Mouse (Mus musculus) testis, postnatal 10 days (tissue): ENCODE data around the gene Arhgef1.
A peak's percentile ranks its signal among the peaks of the same experiment; 100 is the strongest.

ENCODE experiments used
- DNase-seq: peaks from one replicate; pipeline ENCODE4 v3.0.0; 2021; ENCODE audit warnings: low spot score

Gene Arhgef1

DNA sequence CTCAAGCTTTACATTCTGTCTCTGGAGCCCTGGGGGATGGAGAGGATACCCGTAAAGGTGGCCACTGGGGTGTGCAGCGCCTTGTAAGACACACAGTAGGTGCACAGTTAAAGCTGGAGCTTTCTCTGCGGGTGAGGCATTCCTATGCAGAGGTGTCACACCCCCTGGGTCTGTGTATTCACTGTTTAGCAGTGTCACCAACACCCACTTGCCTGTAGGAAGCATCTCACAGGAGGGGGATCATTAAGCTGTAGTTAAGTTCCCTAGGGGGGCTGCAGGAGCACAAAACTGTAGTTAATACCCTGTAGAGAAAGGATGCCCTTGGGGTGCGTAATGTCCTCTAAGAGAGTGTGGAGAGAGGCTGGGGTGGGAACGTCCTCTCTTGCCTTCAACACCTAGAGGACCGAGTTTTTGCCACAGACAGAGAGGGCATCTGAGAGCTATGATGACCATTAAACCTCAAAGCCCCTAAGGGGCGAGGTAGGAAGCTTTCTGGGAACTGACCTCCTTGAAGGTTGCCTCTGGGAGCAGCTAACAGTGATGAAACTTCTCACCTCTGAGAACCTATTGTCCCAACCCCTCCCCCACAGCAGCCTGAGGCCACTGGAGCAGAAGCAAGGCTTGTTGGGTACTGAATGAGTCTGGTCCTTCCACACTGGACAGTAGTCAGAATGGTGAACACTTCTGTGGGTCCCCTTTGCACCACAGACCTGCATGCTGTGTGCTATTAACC lies 44.8 kb downstream of the Arhgef1 start:
- DNase-seq, result no peak

DNA sequence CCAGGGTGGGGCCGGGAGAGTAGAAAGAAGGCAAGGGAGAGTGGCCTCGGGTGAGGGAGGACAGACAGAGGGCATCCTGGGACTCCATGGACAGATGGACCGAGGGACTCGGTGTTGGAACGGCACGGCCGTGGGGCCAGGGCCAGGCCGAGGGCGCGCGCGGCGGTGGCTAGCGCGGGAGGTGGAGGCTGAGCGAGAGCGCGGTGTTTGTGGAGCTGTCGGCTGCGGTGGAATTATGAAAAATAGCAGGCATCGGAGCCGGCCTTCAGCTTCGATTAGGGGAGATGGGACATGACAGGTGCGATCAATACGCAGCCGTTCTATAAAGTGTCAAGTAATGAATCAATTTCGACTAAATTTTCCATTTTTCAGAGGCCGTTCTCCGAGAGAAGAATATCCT lies 46.1 kb downstream of the Arhgef1 start:
- DNase-seq, result no peak

DNA sequence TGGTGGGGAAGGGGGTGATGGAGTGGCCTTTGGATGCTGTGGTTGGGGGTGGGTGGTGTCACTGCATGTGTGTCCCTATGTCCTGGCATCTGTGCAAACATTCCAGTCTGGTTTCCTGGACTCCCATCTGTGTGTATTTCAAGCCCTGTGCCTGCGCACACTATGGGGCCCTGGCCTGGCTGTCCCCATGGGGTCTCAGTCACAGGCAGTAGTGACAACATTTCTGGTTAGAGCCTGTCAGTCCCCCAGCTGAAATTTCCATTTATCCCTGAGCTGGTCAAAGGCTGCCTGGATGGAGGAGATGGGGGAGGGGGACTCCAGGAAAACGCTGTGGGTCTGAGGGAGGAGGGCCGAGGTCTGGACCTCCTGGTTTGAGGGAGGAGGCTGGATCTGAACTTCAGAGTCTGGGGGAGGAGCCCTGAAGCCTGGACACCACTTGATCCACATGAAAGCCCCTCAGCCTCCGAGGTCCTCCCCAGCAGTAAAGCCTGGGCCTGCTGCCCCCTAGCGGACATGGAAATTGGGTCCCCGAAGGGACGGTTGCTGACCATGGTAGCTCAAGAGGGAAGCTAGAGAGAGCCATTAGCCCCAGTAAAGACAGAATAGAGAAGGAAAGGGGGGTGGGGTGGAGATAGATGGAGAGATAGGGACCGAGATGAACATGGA lies 47.4 kb downstream of the Arhgef1 start:
- DNase-seq, result peak; percentile 91

- DNase-seq, result no peak
These were observed 51.3 kb downstream of the Arhgef1 start for GRCm38 (mm10) chr7:24953966-24954365.

DNA sequence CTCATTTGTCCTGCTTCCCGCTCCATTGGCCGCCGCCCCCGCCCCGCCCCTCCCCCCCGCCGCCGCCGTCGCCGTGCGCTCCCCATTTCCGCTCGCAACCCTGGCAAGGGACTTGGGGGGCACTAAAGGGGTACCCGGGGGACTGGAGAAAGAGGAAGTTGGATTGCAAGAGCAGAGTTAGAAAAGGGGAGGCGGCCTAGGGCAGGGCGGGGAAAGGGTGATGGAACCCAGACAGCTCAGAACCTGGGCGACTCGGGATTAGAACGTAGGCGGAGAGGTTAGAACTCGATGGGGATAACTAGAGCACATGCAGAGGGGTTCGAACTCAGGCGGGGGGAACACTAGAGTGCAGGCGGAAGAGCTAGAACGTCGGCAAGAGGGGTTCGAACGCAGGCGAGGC lies 51.7 kb downstream of the Arhgef1 start:
- DNase-seq, result no peak

- DNase-seq, result no peak
These were observed 52.5 kb downstream of the Arhgef1 start for GRCm38 (mm10) chr7:24955226-24955625.

- DNase-seq, result no peak
These were observed 61.6 kb downstream of the Arhgef1 start for GRCm38 (mm10) chr7:24964288-24964687.

- peak; percentile 89 for DNase-seq
These were observed 62.3 kb downstream of the Arhgef1 start for GRCm38 (mm10) chr7:24964897-24965535.

DNA sequence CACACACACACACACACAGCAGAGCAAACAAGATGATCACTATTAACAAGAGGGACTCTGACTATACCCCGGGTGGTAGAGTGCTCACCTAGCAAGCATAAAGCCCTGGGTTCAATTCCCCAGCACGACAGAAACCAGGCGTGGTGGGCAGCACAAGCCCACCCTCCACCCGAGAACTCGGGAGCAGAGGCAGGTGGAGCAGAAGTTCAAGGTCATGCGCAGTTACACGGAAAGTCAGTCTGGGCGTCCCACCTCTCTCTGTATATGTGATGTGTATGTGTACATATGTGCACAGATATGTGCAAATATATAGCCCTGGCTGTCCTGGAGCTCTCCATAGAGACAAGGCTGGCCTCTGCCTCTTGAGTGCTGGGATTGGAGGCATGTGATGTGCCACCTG lies 65.3 kb downstream of the Arhgef1 start:
- DNase-seq, result no peak

GRCm38 (mm10) chr7:24968463-24968862 lies 65.8 kb downstream of the Arhgef1 start:
- no peak for DNase-seq

GRCm38 (mm10) chr7:24969805-24970204 lies 67.1 kb downstream of the Arhgef1 start:
- DNase-seq, result no peak

DNA sequence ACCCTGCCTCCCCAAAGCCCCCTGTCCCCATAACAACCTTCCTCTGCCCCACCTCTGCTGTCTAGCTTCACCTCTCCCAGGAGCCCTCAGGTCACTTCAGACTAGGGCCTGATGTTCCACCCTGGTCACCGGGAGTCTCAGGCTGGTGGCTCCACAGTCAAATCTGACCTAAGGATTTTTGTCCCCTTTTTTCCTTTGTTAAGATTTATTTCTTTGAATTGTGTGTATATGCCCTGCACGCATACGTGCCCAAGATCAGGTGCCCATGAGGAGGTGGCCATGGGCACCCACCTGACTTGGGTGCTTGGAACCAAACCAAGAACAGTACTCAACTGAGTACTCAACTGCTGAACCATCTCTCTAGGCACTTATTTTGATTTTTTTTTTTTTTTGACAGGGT lies 67.6 kb downstream of the Arhgef1 start:
- DNase-seq, result no peak

GRCm38 (mm10) chr7:24971261-24971971 lies 68.7 kb downstream of the Arhgef1 start:
- DNase-seq, result peak; percentile 69

GRCm38 (mm10) chr7:24971972-24972893 lies 69.5 kb downstream of the Arhgef1 start, which contains the start of gene Rabac1:
Gene Rabac1, minus strand, starts transcription at chr7:24972754.
- peak; percentile 93 for DNase-seq

- no peak for DNase-seq
These were observed 70.5 kb downstream of the Arhgef1 start for GRCm38 (mm10) chr7:24973208-24973607.

GRCm38 (mm10) chr7:24973902-24974301 lies 71.2 kb downstream of the Arhgef1 start:
- no peak for DNase-seq

DNA sequence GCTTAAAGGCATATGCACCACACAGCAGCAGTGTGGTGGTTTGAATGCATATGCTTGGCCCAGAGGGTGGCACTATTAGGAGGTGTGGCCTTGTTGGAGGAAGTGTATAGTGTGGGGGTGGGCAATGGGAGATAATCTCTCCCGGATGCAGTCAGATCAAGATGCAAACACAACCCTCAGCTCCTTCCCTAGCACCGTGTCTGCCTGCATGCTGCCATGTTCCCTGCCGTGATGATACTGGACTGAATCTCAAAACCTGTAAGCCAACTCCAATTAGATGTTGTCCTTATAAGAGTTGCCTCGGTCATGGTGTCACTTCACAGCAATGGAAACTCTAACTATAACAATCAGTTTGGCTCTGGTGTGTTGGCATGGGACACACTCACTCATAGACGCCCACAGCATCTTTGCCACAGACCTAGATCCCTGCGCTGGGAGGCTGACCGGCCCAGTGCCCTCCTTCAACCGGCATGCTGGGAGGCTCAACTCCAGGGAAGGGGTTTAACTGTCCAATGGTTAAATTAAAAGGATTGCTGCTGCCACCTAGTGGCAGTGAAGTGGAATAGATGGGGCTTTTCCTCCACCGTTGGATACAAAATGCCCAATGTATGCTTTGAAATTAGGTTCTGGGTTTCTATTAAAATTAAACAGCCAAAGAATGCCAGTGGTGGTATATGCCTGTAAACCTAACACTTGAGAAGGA lies 72.3 kb downstream of the Arhgef1 start:
- DNase-seq, result peak; percentile 60
